Mouse (Mus musculus): ENCODE results near the gene Tex44. TPM values are rescaled to one million over a fixed set of nuclear protein-coding genes. Genes with fewer than 3 reads are reported as not detected.
A peak's percentile ranks its signal among the peaks of the same experiment; 100 is the strongest.

The Tex44 gene
- polyA plus RNA-seq, 3 experiments from 2014 or later, result not detected

DNA sequence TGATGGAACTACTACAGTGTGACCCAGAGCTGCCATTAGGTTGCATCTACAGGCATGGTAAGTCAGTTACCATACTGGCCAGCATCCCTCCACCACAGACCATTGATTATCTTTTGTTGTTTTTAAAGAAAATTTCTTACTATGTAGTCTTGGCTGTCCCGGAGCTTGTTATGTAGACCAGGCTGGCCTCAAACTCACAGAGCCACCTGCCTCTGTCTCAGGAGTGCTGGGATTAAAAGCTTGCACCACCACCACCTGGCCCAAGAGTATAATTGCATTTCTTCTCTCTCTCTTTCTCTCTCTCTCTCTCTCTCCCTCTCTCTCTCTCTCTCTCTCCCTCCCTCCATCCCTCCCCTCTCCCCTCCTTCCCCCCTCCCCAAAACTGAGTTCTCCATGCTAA is 1.8 kb upstream of the Tex44 start:
- no peak for ATAC-seq

DNA sequence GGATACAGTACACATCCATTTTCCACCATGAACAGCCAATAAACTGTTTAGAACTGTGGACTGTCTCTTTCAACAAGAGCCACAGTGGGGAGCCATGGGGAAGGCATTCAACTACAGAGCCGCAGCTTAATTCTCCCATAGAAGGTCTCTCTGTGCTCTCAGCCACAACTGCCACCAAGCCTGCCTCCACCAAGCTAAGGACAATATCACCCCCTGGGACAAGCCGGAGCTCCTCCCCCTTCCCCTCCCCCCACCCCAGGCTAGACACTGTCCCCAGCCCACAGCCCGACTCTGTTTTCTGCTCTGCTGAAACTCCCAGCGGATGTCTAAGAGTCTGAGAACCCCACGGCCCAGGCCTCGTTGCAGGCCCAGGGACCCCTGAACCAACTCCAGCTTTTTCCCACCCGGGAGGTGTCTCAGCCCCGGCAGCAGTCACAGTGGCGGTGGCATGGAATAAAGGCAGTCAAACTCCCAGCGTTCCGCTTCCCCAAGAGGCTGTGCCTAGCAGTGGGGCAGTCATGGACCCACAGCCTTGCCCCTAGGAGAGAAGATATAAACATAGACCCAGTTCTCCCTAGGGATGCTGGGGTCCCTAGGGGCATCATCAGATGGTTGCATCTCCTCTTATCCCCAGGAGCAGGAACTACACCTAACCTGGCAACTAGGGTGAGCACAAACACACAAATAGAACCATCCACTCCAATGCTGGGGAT is 1.1 kb upstream of the Tex44 start:
- ATAC-seq, result no peak

DNA sequence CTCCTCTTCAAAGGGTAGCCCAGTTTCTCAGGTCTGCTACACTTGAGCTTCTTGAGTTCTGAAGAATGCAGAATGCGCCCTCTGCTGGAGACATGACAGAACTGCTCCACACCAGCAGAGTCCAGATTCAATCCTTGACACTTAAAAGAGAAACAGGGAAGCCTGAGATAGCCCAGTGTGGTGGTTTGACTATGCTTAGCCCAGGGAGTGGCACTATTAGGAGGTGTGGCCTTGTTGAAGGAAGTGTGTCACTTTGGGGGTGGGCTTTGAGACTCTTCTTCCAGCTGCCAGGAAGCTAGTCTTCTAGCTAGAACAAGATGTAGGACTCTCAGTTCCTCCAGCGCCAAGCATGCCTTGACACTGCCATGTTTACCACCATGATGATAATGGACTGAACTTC is 3.9 kb downstream of the Tex44 start:
- peak; percentile 43 for ATAC-seq

DNA sequence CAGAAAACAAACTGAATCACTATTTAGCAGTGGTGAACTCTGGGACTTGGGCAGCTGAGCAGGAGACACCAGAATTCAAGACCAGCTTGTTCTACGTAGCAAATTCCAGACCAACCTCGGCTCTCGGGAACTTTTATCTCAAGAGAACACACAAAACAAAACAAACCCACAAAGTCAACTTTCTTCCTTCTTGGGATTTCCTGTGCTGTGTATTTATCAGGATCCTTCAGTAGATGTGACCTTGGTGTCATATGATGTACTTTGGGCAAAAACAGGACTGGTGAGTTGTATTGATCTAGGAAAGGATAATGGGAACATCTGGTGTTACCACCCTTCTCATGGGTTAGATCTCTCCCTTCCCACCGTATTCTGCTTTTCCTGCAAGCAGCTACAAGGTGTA is 6.6 kb downstream of the Tex44 start:
- ATAC-seq, result no peak

DNA sequence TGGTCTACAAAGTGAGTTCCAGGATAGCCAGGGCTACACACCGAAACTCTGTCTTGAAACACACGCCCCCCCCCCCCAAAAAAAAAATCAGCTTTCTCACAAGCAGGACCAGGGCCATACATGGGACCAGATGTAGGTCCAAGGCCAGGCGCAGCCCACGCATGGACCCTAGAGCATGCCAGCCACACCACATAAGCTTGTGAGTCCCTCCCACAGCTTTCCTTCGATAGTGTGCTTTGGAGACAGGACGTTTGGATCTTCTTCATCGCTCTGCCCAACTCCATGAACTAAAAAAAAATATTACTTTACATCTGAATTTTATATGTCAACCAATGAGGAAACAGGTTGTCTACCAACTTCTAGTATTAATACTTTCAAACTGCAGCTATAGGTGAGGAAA is 7.2 kb downstream of the Tex44 start:
- ATAC-seq, result no peak

DNA sequence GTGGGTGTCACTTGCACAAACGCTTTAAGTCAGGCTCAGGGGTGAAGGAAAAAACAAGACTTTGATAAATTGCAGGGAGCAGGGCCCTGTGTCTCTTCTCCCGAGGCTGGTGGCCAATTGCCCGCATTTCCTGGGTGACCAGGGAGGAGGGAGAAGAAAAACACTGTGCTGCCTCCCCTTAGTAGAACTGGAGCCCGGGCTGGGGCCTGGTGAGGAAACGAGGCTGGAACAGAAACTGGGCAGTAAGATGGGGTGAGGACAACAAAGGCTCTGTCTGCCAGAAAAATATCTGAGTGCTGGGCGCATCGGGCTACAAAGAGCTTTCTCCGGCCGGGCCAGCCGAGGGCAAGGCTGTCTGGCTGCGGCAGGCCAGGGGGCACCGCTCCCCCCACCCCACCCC is 7.9 kb downstream of the Tex44 start:
- ATAC-seq, result no peak

DNA sequence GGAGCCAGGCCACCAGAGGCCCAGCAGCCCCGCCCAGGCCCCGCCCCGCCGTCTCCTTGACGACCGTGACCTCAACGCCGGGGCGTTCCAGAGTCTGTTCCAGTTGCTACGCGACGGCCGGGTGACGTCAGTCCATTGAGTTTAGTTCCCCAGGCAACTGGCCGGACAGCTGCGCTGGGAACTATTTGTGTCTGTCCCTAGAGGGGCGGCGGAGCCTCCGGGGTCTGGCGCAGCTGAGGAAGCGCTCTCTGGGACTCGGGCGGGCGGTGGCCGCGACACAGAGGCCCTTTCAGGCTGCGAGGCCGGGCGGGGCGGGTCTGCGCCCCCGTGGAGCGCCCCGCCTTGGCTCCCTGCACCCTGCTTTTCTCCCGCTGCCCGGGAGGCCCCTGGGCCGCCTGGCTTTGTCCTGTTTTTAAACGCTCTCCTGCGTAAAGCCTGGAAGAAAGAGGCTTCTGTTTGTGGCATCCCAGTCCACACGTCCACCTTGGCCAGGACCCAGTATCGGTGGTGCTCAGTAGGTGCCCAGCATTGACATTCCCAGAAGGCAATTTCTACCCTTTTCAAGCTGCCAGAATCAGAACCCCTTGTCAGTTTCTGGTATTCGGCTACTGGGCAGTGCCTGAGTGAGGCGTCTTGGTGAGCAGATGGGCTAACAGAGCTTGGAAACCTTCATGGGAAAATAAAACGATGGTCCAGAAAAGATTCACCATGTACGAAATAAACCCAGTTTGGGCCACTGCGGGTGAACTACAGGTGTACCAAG is 8.5 kb downstream of the Tex44 start:
- ATAC-seq, result peak; percentile 97

DNA sequence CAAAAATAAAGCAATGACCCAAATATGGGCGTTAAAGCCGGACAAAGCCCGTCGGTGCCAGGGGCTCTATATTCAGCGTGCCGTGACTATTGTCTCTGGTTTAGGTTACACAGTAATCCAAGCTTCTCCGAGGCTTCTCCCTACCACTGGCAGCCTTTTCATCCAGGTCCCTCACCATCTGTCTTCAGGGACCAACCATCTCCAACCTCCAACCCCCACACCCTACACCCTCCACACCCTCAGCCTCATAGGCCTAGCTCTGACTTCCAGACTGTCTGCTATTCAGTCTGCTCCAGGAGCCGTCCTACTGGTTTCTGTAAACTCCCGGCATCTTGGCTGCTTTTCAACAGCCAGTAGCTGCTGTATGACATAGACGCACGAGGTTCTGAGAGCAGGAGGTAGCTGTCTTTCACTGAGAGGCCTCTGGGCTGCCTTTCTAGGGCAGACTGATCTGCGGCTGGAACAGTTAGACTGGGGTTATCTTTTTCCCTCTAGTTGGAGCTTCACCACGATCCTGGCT is 9.2 kb downstream of the Tex44 start:
- no peak for ATAC-seq

DNA sequence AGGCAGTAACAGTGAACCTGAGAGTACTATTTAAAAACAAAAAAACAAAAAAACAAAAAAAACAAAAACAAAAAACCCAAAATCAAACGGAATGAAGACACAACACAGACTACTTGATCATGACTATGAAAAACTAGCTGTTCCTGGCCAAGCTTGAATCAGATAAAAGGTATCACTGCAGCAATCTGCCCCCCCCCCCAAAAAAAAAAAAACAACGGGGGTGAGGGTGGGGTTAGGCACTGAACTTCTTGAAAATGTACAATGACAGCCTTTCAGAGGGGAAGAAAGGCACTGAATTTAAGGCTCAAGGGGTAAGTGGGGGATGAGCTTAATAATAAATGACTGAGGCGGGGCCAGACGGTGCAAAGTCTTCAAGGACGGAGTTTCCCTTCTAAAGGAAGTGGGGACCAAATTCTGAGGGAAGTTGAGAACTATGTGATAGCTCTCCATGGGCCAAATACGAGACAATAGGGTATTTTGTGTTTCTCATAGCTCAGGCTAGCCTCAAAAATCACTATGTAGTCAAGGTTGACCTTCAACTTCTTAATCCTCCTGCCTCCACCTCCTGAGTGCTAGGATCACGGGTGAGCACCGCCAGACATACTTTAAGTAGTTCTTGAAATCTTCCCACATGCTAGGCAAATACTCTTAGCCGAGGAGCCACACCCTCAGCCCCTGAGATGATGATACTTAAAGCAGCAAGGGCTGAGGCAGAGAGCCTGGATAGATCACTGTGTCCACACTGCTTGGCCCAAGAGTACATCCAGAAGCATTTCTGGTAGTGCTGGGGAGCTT is 11.3 kb downstream of the Tex44 start:
- no peak for ATAC-seq

DNA sequence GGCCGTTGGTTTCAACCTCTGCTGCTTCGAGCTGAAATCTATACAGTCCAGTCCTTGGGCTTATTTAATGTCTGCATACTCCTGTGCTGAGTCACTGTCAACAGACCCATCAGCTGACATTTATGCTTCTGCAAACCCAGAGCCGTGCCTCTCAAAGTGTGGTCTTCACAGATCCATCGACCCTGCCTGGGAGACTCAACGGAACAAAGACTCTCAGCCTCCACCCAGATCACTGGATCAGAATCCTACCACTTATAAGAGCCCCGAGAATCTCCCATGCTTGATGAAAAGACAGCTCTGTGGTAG is 11.8 kb downstream of the Tex44 start:
- ATAC-seq, result no peak

DNA sequence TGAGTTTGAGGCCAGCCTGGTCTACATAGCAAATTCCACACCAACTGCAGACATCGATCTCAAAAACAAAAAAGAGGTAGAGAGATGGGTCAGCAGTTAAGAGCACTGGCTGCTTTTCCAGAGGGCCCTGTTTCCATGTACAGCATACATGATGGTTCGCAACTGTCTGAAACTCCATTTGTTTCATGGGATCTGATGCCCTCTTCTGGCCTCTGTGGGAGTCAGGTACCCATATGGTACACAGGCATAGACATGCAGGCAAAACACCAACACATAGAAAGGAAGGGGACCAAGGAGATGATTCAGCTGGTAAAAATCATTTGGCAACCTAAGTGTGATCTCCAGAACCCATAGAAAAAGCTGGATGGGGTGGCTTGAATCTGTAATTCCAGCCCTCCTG is 12.4 kb downstream of the Tex44 start:
- ATAC-seq, result no peak

DNA sequence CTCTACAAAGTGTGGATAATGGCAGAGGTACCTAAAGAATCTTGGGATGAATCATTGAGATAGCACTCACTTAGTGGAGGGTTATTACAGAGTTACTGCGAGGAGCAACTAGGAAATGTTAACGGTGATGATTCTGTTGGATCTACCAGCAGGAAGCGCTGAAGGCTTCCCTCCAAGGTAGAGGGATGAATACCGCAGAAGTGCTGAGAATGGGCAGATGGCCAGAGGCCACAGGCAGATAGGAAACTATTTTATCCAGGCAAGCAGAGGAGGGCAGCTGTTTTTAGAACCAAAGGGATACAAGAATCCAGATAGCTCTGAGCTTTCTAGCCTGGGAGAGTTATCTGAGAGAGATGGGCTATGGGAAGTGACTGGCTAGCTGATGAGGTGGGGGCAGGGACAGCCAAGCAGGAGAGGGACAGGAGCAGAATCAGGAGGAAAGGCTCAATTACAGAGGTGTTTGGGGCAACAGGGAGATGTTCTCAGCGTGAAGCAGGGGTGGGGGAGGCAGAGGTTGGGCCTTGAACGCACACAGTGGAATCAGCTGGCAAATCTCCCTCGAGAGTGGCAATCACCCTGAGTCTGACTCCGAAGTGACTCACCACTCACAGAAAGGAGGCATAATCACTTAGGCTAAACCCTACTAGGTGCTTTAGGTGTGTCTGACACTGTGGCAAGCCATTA is 13.5 kb downstream of the Tex44 start:
- ATAC-seq, result no peak

DNA sequence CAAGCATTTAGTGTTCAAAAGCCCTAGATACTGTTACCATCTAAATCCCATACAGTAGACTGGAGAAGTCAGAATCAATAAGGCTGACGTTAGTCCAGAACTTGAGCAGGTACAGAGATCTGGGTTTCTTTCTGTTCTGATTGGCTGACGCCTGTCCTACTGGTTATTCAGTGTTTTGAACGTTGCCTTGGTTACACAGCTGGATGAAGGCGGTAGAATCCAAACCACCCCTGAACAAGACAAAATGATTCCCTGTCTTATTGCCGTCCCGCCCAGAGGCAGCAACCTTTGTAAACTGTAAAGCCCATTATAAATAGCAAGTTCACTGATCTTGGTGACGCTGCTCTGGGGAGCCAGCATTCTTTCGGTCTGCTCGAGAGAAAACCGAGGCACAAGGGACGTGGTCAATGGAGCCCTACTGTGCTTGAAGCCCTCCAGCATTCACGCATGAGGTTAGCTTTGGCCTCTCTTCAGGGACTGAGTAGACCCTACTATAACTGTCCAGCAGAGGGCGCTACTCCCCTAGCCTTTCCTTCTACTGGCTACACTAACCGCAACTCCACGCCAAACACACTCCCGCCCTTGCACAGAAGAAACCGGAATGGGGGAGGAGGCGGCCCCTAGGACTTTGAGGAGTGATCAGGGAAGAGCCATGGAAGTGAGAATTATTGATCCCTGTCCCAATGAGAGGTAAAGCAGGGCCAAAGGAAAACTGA is 14.2 kb downstream of the Tex44 start:
- peak; percentile 61 for ATAC-seq

DNA sequence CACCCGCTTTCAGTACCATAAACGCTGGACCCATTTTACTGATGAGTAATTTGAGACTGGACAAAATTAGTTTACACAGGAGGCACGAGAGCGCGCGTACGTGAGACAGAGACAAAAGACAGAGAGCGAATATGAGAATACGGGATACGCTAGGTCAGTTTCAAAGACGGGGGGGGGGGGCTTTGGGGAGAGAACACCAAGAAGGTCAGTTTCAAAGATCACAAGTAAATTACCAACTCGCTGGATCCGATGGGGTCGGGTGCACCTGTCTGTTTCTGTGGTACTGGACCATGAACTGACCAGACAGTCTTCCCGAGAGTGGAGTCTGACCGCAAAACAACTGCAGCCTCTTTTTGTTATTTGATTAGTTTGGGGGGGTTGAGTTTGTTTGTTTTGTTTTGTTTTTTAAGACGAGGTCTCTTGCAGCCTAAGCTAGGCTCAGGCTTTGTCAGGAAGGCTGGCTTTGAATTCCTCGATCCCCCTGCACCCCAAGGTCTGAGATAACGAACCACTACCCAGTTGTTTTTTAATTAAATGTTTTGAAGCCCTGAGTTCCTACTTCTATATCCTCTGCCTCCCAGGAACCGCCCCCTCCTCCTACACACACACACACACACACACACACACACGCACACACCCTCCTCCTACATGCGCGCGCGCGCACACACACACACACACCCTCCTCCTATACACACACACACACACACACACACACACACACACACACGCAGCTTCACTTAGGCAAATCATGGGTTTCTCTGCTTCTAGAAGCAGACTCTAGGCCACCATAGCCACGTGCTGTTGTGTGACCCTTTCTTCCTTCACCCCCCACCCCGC is 15.0 kb downstream of the Tex44 start:
- ATAC-seq, result peak; percentile 10

DNA sequence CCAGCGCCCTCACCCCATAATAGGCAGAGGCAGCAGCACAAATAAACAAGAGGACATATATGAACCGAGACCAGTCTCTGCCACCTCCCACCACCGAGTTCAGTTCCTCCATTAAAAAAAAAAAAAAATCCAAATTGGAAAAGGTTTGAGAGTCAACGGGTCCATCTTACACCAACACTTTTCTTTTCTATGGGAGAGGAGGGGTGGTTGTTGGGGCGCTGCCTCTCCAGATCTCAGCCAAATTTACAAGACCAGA is 15.5 kb downstream of the Tex44 start:
- ATAC-seq, result peak; percentile 12

DNA sequence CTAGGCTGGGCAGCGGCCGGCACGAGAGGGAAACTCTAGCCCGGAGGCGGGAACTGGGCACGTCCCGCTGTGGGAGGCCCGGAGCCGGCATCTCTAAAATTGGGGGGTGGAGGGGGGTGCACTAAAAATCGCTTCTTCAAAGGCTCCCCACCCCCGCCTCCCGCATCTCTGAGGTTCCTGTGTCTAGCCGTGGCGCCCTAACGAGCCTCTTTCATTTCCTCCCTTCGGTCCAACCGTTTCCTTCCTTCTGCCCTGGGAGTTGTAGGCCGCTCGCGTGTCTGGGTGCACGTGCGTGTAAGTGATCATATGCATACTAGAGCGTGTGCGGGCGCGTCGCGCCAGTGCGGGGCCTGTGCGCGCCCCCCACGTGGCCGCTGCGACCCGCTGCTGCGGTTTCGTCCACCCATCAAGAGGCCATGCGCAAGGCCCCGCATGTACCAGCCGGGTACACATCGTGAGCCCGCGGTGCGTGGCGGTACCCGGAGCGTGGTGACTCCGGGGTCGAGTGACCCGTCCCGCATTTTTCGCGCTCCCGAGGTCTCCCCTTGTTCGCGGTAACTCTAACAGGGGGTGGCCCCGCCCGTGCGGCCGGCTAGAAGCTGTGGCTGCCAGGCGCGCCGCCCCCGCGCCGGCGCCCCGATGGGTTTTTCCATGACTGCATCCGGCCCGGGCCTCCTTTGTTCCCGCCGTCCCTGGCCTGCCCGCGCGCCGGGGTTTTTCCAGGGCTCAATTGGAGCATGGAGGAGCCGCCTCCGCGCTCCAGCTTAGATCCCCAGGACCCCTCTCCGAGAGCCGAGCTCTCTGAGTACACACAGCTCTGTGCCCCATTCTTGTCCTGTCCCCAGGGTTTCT is 16.1 kb downstream of the Tex44 start:
- peak; percentile 66 for ATAC-seq

DNA sequence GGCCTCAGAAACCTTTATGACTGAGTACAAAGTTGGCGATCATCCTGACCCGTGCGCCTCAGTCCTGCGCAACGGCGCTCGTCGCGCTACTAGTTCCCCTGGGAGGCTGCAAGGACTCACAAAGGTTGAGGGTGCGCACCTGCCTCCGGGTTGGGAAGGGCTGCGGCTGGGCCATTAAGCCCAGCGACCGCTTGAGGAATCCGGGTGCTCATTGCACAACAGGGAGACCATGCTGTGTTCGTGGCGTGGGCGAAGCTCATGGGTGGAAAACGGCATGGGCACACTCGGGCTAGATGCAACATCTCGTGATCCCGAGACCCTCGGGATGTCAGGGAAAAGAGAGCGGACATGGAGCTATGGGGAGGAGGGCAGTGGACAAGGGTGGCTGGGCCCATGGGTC is 16.7 kb downstream of the Tex44 start:
- peak; percentile 24 for ATAC-seq

DNA sequence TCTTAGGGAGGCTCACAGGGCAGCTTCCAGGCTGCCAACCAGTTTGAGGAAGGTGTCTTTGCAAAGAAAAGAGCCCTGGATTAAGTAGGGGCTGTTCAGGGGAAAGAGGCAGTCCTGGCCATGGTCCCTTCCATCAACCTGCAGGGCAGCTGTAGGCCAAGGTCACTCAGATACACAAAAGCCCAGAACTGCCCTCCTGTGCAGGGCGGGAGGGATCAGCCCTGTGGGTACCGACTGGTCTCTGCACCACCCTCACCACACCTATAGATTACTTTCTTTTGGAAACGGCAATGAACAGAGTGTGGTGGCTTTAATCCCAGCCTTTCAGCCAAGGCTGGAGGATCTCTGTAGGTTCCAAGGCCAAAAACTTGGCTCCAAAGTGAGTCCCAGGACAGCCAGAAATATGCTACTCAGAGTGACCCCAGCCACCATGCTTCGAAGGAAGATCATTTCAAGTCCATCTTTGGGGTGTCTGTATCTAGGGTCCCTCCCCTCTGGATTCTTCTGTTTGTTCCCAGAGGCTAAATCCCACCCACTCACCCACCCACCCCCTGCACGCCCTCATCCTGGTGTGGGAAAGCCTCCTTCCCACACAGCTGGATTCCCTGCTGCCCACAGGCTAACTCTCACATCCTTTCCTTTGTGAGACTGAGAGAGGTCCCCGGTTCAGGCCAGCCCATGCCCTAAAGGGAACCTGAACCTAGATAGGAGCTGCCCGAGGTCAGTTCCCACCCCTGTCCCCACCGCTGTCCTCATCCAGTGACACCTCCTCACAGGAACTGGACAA is 17.4 kb downstream of the Tex44 start:
- ATAC-seq, result no peak

DNA sequence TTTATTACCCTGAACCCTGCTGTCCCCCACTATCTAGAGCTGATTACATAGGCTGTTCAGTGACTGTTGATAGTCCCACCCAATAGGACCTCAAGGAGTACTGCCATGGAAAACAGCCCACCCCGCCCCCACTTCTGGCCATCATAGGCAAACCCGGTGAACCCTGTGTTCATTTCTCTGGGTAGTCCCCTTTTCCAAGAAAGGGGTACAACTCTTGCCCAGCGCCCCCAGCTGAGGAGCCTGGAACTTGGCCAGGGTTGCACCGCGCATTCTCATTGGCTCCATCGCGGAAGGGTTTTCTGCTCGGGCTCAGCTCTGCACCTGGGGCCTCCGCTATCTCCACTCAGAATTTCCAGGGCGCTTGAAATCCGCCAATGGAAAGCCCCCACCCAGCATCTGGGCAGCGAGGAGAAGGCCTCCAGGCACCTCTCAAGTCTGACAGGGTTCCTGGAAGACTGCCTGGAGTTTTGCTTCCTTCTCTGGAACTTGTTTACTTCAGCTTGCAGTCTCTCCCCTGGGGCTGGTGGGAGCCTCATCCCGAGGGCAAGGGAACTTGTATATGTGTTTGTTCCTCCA is 21.6 kb downstream of the Tex44 start:
- ATAC-seq, result no peak

Data from inflammation-experienced regulatory T-cells, adult 6 months (primary cell).